Mouse (Mus musculus): ENCODE data around the gene Ankrd33b.

GRCm38 (mm10) chr15:31280683-31281082 is 86.8 kb downstream of the Ankrd33b start:
- TF ChIP-seq TAL1 (IDR thresholded peaks at IDR 0.05; ENCODE audit: low read length) (no peak), GATA1 (IDR thresholded peaks at IDR 0.05; ENCODE audit: low read length) (no peak)
